Mouse (Mus musculus) ES-E14 (cell line): ENCODE measurements around the gene Atf3. TPM values are rescaled to one million over a fixed set of nuclear protein-coding genes. Genes with fewer than 3 reads are reported as not detected.

ENCODE experiments used
- DNase-seq: peaks from one replicate; pipeline ENCODE4 v3.0.0-alpha.2; 2013; ENCODE audit warnings: low read depth, low spot score
- H3K27ac ChIP-seq: 2 replicates; pipeline ENCODE4 v1.5.1; 2012; ENCODE audit warnings: low read depth, mild to moderate bottlenecking, low read length, moderate library complexity, mixed read lengths; ENCODE audit not compliant: poor library complexity, insufficient read depth, severe bottlenecking
- H3K36me3 ChIP-seq: 2 replicates; pipeline ENCODE4 v1.6.1; 2012; ENCODE audit warnings: mild to moderate bottlenecking, low read length, moderate library complexity, mixed read lengths; ENCODE audit not compliant: control insufficient read depth, poor library complexity, insufficient read depth, severe bottlenecking
- H3K4me1 ChIP-seq, 2 experiments: fragments of 150-350 bp in 1 of 2; sonication (generic) in 1 of 2; 2 replicates each; pipeline ENCODE4 v1.6.1; 2012; ENCODE audit warnings: low read length in 2 of 2, mild to moderate bottlenecking in 1 of 2, mixed read lengths in 1 of 2; ENCODE audit not compliant: control insufficient read depth in 2 of 2, insufficient read depth in 2 of 2, poor library complexity in 1 of 2
- H3K4me3 ChIP-seq, 2 experiments: fragments of 150-350 bp in 1 of 2; sonication (generic) in 1 of 2; 2 replicates each; pipeline ENCODE4 v1.5.1; 2012; ENCODE audit warnings: low read length in 2 of 2, low read depth in 1 of 2, mild to moderate bottlenecking in 1 of 2, mixed read lengths in 1 of 2; ENCODE audit not compliant: insufficient read depth in 1 of 2, poor library complexity in 1 of 2, severe bottlenecking in 1 of 2
- H3K9ac ChIP-seq: 2 replicates; pipeline ENCODE4 v1.6.1; 2012; ENCODE audit warnings: low read depth, mild to moderate bottlenecking, low read length, mixed read lengths; ENCODE audit not compliant: poor library complexity, insufficient read depth, severe bottlenecking
- H3K9me3 ChIP-seq: fragments of 150-350 bp; sonication (generic); 2 replicates; pipeline ENCODE4 v1.6.1; 2012; ENCODE audit warnings: low read depth, mild to moderate bottlenecking, low read length; ENCODE audit not compliant: control insufficient read depth, insufficient read depth
- CHD2 ChIP-seq: IDR thresholded peaks from 2 replicates; pipeline ENCODE4 v1.6.1; 2014; ENCODE audit warnings: mild to moderate bottlenecking, low read depth, low read length, inconsistent platforms
- HCFC1 ChIP-seq: IDR thresholded peaks from 2 replicates; pipeline ENCODE4 v1.6.1; 2012; ENCODE audit warnings: low read length, inconsistent platforms, borderline replicate concordance; ENCODE audit not compliant: insufficient read depth
- MAFK ChIP-seq: IDR thresholded peaks from 2 replicates; pipeline ENCODE4 v1.6.1; 2014; ENCODE audit warnings: mild to moderate bottlenecking, low read depth, low read length, inconsistent platforms; ENCODE audit not compliant: insufficient read depth
- ZC3H11A ChIP-seq: IDR thresholded peaks from 2 replicates; pipeline ENCODE4 v1.6.1; 2012; ENCODE audit warnings: low read depth, mild to moderate bottlenecking, inconsistent platforms, low read length, borderline replicate concordance
- ZNF384 ChIP-seq: IDR thresholded peaks from 2 replicates; pipeline ENCODE4 v1.6.1; 2012; ENCODE audit warnings: low read depth, low read length, inconsistent platforms
- in situ Hi-C, 2 experiments: fragments of 600-800 bp; cut with MboI; formaldehyde crosslinking; loops; one replicate each; pipeline ENCODE4 v1.15.1; 2025; ENCODE audit warnings: low sequenced_read_pairs in 2 of 2, inconsistent platforms in 1 of 2; ENCODE audit not compliant: unreplicated experiment in 2 of 2
- total RNA-seq: library from RNA; depleted of rRNA; stranded (reverse); fragments of 300-350 nt; gene quantifications from 2 replicates; pipeline ENCODE4 v1.2.3, GENCODE M21; 2012; rRNA removed

Gene Atf3
- total RNA-seq, 1 experiment = 8.0 TPM

DNA sequence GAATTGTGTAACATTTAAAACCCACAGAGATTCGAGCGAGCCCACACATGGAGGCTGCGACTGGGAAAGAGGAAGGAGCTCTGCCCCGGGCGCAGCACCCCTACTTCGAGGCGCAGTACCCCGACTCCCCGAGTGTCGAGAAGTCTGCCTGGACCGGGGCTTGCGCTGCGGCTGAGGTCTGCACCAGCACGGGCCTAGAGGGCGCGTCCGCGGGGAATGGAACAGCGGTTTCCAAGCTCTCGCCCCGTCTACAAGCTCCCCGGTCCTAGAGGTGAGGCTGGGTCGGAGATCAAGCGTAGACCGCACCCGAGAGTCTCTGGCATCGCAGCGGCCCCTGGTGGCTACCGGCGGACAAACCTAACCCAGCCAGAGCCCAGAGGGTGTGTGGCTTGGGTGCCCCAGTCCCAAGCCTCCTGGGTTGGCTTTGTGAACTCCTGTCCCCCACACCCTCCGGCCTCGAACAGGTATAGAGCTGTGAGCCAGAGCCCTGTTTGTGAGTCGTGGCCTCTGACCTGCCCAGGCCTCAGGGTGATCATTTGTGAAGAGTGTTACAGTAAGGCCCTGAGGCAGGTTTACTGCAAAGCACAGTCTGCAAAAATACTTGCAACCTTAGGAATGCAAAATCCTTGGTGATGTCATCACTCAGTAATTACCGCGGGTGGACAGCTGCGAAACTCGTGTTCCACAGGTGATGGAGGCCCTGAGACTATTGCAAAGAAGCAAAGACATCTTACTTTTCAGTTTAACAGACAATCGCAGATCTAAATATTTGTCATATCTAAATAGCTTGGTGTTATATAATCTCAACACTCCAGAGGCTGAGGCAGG, 91.8 kb downstream of the Atf3 start:
- in situ Hi-C loops = no loop called here
- peak overlapping the region; percentile 30; the same call in 1 of the 2 replicates for H3K9ac ChIP-seq
- no peaks in the 10 kb centered on the region for H3K4me1 ChIP-seq
- peak; percentile 49 for DNase-seq
- H3K4me3 ChIP-seq = peak overlapping the region; percentile 58 to 75
- no peak for TF ChIP-seq ZC3H11A
- TF ChIP-seq CHD2 = no peak
- TF ChIP-seq MAFK = no peak
- no peak for TF ChIP-seq ZNF384
- TF ChIP-seq HCFC1 = no peak
- no peaks in the 10 kb centered on the region for H3K9me3 ChIP-seq
- no peak overlapping the region for H3K27ac ChIP-seq
- H3K36me3 ChIP-seq = no peaks in the 10 kb centered on the region

DNA sequence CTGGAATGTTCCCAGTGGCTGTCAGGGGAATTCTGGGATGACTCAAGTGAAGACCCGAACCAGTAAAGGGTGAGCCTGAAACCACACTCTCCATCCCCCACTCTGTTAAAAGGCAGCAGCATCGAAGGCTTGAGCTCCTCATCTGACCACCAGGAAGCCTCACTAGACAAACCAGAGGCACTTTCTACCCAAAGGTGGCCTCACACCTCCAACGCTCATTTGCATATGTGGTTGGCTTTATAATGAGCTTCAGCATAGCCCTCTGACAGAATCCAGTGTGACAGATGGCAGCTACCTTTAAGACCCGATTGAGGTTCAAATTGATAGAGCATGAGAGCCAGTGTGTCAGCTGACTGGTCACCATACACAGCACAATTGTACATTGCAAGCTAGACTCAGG, 93.6 kb downstream of the Atf3 start:
- no peak overlapping the region for H3K27ac ChIP-seq
- no peaks in the 10 kb centered on the region for H3K9me3 ChIP-seq
- DNase-seq = no peak
- TF ChIP-seq ZNF384 (no peak), MAFK (no peak), HCFC1 (no peak), CHD2 (no peak), ZC3H11A (no peak)
- no peak overlapping the region for H3K9ac ChIP-seq
- in situ Hi-C loops = no loop called here
- H3K36me3 ChIP-seq = no peaks in the 10 kb centered on the region
- no peaks in the 10 kb centered on the region for H3K4me1 ChIP-seq
- H3K4me3 ChIP-seq = no peak overlapping the region

DNA sequence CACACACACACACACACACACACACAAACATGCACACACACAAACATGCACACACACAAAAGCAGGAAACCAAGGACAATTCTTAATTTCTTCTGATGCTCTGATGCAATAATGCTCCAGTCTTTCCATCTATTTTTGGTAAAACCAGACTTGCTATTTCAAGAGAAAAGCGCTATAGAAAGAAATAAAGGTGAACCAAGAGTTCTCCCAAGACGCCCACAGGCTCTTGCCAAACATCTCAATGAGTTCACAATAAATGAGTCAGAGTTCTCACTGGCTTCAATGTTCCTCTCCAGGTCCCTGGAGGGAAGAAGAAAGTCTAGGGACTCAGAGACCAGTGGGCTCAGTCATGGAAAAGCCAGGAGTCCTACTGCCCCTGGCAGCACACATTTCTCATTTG, 94.1 kb downstream of the Atf3 start:
- H3K9ac ChIP-seq = no peak overlapping the region

GRCm38 (mm10) chr1:191122744-191123143, 95.1 kb downstream of the Atf3 start:
- Histone ChIP-seq H3K9ac (no peak overlapping the region), H3K4me1 (no peaks in the 10 kb centered on the region), H3K9me3 (no peaks in the 10 kb centered on the region), H3K36me3 (no peaks in the 10 kb centered on the region), H3K27ac (no peak overlapping the region), H3K4me3 (no peak overlapping the region)
- in situ Hi-C loops = no loop called here
- no peak for TF ChIP-seq MAFK
- no peak for TF ChIP-seq ZNF384
- no peak for TF ChIP-seq CHD2
- TF ChIP-seq ZC3H11A = no peak
- TF ChIP-seq HCFC1 = no peak
- DNase-seq = no peak

More for the DNA sequence above, 94.1 kb downstream of the Atf3 start:
- in situ Hi-C loops = no loop called here
- no peaks in the 10 kb centered on the region for H3K4me1 ChIP-seq
- H3K27ac ChIP-seq = no peak overlapping the region
- H3K9me3 ChIP-seq = no peaks in the 10 kb centered on the region
- no peak overlapping the region for H3K4me3 ChIP-seq
- TF ChIP-seq CHD2 = no peak
- no peak for DNase-seq
- no peaks in the 10 kb centered on the region for H3K36me3 ChIP-seq

Other genes with a start within 250 kb of the Atf3 start
- 2.2 and 2.6 TPM in 2 replicates for gene Vash2, start 238.7 kb downstream of the Atf3 start, total RNA-seq
- 20.5 and 23.5 TPM in 2 replicates for gene Flvcr1, start 191.9 kb downstream of the Atf3 start, total RNA-seq
- 4.1 and 4.6 TPM in 2 replicates for gene Spata45, start 181.4 kb downstream of the Atf3 start, total RNA-seq
- gene Tatdn3, start 155.1 kb downstream of the Atf3 start, total RNA-seq = 11.8 TPM in 2 replicates
- 24.3 and 26.1 TPM in 2 replicates for gene Nsl1, start 155.0 kb downstream of the Atf3 start, total RNA-seq
- gene Batf3, start 120.2 kb downstream of the Atf3 start, total RNA-seq = 1.2 and 2.8 TPM in 2 replicates
- not detected in 2 replicates for gene Fam71a, start 53.2 kb downstream of the Atf3 start, total RNA-seq
- gene Nenf, start 100.2 kb upstream of the Atf3 start, total RNA-seq = 31.2 and 50.1 TPM in 2 replicates
- gene Tmem206, start 107.9 kb upstream of the Atf3 start, total RNA-seq = 9.9 and 12.7 TPM in 2 replicates
- gene Ppp2r5a, start 185.2 kb upstream of the Atf3 start, total RNA-seq = 47.3 and 47.5 TPM in 2 replicates